Mouse (Mus musculus) cerebellum, postnatal 36 days (tissue): ENCODE measurements around the gene Pdyn.
A peak's percentile ranks its signal among the peaks of the same experiment; 100 is the strongest.

Experiments
- DNase-seq, 2 experiments: peaks; one replicate each; pipeline ENCODE4 v3.0.0; 2021 to 2022; ENCODE audit warnings: mixed read lengths in 2 of 2

The Pdyn gene

DNA sequence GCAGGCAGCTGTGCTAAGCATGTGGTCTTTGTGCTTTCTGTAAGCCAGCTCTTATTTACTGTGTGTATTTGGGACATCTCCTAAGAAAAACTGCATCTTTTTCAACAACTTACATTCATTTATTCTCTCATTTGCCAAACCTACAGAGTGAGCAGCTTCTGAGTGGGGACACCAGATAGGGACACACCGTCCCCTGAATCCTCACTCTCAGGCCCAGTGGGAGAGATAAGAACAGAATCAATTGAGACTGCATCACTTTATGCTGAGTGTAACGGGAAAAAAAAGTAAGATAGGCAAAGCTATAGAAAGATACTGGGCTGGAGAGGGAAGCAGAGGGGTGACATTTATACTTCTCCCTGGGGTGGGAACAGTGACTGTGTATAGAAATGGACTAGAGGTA is 46.0 kb downstream of the Pdyn start:
- DNase-seq, result no peak

DNA sequence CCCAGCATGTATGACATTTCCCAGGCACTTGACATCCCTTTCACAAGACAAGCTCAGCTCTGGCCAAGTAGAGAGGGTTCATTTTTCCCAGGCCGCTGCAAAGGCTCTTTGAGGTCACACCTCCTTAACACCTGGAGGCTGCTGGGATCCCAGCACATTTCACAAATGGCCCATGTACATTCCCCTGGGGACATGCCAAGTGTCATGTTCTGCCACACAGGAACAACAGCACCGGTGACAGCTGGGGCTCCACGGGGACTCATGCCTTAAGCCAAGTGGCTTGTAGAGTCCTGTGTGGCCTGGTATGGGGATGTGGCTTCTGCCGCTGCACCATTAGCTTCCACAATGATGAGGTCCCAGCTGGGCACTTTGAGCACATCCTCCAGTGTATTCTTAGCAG is 47.0 kb downstream of the Pdyn start:
- DNase-seq, result peak; percentile 83 to 84
